Mouse (Mus musculus): ENCODE measurements around the gene Rcsd1. TPM values are rescaled to one million over a fixed set of nuclear protein-coding genes. Genes with fewer than 3 reads are reported as not detected.

Gene Rcsd1
- polyA plus RNA-seq, 1 experiment from 2014 or later: 19.6 TPM

DNA sequence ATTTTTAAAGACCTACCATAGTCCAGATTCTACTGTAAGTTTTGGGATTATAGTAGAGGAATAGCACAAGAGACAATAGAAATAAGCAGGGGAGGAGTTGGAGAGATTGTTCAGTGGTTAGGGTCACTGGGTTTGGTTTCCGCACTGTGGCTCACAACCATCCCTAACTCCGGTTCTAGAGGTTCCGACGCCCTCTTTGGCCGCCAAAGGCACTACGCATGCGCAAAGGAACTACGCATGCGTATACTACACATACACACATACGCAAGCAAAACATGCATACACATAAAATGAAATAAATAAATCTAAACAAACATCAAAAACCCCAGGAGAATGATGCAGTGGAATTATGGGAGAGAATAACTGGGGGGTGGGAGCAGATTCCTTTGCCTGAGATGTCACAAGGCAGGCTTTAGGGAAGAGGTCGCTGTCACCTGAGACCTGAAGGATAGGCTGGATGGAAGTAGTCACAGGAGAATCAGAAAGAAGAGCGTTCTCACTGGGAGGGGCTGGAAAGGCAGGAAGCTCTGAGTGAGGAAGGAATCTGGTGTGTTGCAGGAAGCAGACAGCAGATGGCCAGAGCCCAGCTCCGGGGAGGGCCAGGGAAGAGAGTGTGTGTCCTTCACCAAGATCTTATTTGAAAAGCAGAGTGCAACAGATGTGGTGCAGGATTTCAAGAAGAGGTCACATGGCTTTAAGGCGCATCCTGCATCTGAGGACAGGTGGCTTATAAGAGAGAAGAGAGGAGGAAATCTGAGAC is 56.3 kb downstream of the Rcsd1 start:
- no peak overlapping the region for H3K4me2 ChIP-seq (replicated peaks)
- 85% methylated on average over 14 of the region's 14 CpGs for WGBS
- H3K4me1 ChIP-seq: no peaks in the 10 kb centered on the region
- no peak for ATAC-seq (ENCODE audit: insufficient number of reproducible peaks, insufficient read depth, low FRiP score, low TSS enrichment)
- H3K9ac ChIP-seq: no peak overlapping the region
- peaks cover 4% of the 10 kb centered on the region; the same call in 1 of the 2 replicates for H3K36me3 ChIP-seq
- H3K27ac ChIP-seq: no peak overlapping the region
- no peaks in the 10 kb centered on the region for H3K27me3 ChIP-seq
- no peak overlapping the region for H3K4me3 ChIP-seq
- no peaks in the 10 kb centered on the region for H3K9me3 ChIP-seq

DNA sequence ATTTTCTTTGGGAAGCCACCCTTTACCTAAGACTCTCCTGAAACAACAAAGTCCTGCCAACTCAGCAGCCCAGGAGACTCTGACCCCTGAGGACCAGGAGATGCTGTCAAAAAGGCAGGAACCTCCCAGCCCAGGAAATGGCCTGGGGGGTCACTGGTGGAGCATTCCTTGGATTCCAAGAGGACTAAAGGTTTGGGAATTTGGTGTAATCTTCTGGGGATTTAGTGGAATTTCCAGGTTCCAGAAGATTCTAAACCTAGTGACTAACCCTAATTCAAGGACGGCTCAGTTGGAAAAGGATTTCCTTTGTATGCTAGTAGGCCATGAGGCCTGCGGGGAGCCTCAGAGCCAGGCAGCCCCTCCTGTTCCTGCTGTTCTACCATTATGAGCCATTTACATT is 57.0 kb downstream of the Rcsd1 start:
- Histone ChIP-seq H3K9me3 (no peaks in the 10 kb centered on the region), H3K4me2 (replicated peaks) (no peak overlapping the region), H3K27me3 (no peaks in the 10 kb centered on the region), H3K4me3 (no peak overlapping the region), H3K27ac (no peak overlapping the region), H3K36me3 (peaks cover 4% of the 10 kb centered on the region; the same call in 1 of the 2 replicates), H3K9ac (no peak overlapping the region), H3K4me1 (no peaks in the 10 kb centered on the region)
- 57% methylated on average over 2 of the region's 2 CpGs for WGBS
- no peak for ATAC-seq (ENCODE audit: insufficient number of reproducible peaks, insufficient read depth, low FRiP score, low TSS enrichment)

DNA sequence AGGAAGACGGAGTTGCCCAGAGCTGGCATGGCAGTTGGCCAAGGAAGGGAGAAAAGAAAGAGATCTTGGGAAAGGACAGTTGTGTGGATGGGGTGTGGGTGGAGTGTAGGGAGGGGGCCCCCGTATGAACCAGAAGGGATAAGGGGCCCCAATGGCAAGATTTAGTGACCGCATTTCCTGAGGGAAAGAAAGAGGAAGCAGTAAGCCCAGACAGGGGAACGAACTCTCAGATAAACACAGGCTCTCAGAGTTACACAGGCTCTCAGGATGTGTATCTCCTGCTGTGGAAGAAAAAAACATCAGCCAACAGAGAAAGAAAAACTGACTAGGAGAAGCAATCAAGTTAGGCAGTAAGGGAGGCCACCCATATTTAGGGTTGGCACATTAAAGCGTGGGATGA is 58.4 kb downstream of the Rcsd1 start:
- H3K4me1 ChIP-seq: no peaks in the 10 kb centered on the region
- H3K9me3 ChIP-seq: no peaks in the 10 kb centered on the region
- no peak overlapping the region for H3K9ac ChIP-seq
- WGBS: 70% methylated on average over 5 of the region's 5 CpGs
- H3K27me3 ChIP-seq: no peaks in the 10 kb centered on the region
- H3K4me3 ChIP-seq: no peak overlapping the region
- no peak overlapping the region for H3K27ac ChIP-seq
- no peak for ATAC-seq (ENCODE audit: insufficient number of reproducible peaks, insufficient read depth, low FRiP score, low TSS enrichment)
- no peaks in the 10 kb centered on the region for H3K36me3 ChIP-seq
- no peak overlapping the region for H3K4me2 ChIP-seq (replicated peaks)

DNA sequence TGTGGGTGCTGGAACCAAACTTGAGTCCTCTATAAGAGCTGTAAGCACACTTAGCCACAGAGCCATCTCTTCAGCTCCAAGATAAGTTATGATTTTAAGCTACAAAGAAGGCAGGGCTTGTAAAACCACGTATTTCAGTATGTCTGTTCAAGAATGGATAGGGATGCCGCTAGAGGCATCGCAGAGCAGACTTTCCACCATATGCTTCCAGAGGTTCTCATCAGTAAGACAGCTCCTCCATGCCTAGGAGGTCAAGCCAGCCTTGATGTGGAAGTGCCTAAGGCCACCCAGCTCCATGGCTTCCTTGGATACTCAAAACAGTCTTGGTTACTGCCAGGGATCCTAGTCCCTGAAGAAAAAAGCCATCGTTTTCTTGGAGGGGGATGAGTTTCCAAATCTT is 64.5 kb downstream of the Rcsd1 start:
- no peak overlapping the region for H3K9ac ChIP-seq
- H3K4me2 ChIP-seq (replicated peaks): no peak overlapping the region
- ATAC-seq (ENCODE audit: insufficient number of reproducible peaks, insufficient read depth, low FRiP score, low TSS enrichment): no peak
- 75% methylated on average over 4 of the region's 4 CpGs for WGBS
- no peaks in the 10 kb centered on the region for H3K36me3 ChIP-seq
- H3K27ac ChIP-seq: no peak overlapping the region
- H3K4me3 ChIP-seq: no peak overlapping the region
- H3K4me1 ChIP-seq: no peaks in the 10 kb centered on the region
- H3K9me3 ChIP-seq: no peaks in the 10 kb centered on the region
- H3K27me3 ChIP-seq: no peaks in the 10 kb centered on the region

DNA sequence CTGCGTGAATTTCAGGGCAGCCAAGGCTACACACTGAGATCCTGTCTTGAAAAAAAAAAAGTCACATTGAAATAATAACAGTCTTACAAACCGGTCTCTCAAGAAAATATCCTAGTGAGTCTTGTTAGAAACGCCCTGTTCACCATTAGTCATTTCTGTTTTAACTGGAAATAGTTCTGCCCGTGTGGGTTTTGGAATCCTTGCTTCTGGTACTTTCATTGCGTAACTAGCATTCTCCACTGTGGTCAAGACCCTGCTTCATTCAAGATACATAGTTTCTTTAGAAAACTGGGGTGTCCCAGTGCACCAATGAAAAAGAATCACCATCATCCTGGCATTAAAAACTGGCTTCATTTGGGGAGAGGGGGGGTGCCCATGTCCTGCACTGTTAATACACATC is 65.8 kb downstream of the Rcsd1 start:
- Histone ChIP-seq H3K4me3 (no peak overlapping the region), H3K4me2 (replicated peaks) (no peak overlapping the region), H3K36me3 (no peaks in the 10 kb centered on the region), H3K27ac (no peak overlapping the region), H3K27me3 (no peaks in the 10 kb centered on the region), H3K9me3 (no peaks in the 10 kb centered on the region), H3K9ac (no peak overlapping the region), H3K4me1 (no peaks in the 10 kb centered on the region)
- ATAC-seq (ENCODE audit: insufficient number of reproducible peaks, insufficient read depth, low FRiP score, low TSS enrichment): no peak
- WGBS: 72% methylated on average over 5 of the region's 5 CpGs

DNA sequence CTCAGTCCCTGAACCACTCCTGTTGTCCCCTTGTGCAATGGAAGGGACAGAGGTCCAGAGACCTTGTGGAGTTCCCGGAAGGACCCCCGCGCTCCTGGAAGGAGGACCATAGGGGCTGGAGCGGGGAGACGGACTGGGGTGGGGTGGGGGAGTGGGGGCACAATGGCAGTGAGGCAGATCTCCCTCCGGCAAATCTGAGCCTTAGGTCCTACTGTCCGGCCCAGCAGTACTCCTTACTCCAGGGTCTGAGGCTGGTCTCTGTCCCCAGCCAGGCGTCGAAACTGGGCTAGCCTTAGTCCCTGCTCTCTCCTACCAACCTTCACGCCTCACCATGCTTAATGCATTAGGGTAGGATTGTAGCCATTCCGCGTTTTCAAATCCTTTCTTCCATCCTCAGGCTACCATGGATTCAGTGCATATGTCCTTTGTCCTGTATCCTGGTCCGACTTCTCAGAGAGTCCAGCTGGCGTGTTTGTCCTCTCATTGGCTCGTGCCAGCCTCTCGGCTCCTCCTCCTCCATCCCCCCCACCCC is 66.7 kb downstream of the Rcsd1 start:
- WGBS: 0% methylated on average over 15 of the region's 16 CpGs
- ATAC-seq (ENCODE audit: insufficient number of reproducible peaks, insufficient read depth, low FRiP score, low TSS enrichment): peak; percentile 73
- H3K4me1 ChIP-seq: no peaks in the 10 kb centered on the region
- H3K9ac ChIP-seq: peak overlapping the region; percentile 83
- H3K36me3 ChIP-seq: no peaks in the 10 kb centered on the region
- H3K9me3 ChIP-seq: no peaks in the 10 kb centered on the region
- peak overlapping the region; percentile 79 for H3K4me3 ChIP-seq
- H3K27me3 ChIP-seq: no peaks in the 10 kb centered on the region
- H3K4me2 ChIP-seq (replicated peaks): peak overlapping the region; percentile 61
- H3K27ac ChIP-seq: peak overlapping the region; percentile 95

DNA sequence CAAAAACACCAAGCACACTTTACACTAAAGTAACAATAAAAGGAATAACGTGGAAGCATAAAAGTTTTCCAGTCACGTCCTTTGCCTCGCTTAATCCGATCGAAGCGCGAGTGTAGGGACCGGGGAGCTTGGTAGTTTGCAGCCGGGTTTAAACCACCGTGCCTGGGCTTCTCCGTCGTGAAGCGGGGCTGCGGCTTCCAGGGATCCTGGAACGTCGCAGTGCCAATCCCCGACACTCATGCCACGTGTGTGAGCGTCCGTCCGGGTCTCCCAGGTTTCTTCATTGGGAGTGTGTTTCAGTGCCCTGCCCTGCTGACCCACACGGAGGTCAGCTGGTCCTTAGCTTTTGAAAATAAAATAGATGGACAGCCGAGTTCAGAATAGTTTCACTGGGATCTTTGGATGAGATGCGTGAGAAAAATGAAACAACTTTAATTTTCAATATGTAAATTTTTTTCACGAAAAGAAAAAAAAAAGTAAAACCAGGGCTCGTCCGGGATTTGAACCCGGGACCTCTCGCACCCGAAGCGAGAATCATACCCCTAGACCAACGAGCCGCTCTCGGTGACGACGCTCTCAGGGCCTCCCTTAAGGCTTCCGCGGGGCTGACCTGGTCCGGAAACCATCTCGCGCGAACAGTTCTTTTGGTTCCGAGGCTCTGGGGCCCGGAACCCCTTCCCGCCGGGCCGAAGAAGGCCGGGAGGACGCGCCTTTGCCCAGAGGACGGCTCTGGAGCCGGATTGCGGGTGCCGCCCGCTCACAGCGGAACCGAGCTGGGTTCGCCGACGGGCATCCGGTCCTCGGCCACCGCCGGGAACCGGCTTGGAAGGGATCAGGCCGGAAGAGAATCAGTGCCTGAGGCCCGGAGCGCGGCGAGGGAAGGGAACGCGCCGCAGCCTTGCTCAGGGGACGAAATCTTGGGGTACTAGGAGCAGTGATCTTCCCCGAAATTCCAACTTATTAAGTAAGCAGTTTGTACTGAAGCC is 67.5 kb downstream of the Rcsd1 start:
- peak overlapping the region; percentile 79 for H3K4me3 ChIP-seq
- peak overlapping the region; percentile 95 for H3K27ac ChIP-seq
- H3K4me1 ChIP-seq: no peaks in the 10 kb centered on the region
- H3K9me3 ChIP-seq: no peaks in the 10 kb centered on the region
- H3K9ac ChIP-seq: peak overlapping the region; percentile 83
- peak overlapping the region; percentile 61 for H3K4me2 ChIP-seq (replicated peaks)
- WGBS: under 1% methylated on average over 75 of the region's 75 CpGs
- ATAC-seq (ENCODE audit: insufficient number of reproducible peaks, insufficient read depth, low FRiP score, low TSS enrichment): peak; percentile 53
- no peaks in the 10 kb centered on the region for H3K36me3 ChIP-seq
- no peaks in the 10 kb centered on the region for H3K27me3 ChIP-seq

DNA sequence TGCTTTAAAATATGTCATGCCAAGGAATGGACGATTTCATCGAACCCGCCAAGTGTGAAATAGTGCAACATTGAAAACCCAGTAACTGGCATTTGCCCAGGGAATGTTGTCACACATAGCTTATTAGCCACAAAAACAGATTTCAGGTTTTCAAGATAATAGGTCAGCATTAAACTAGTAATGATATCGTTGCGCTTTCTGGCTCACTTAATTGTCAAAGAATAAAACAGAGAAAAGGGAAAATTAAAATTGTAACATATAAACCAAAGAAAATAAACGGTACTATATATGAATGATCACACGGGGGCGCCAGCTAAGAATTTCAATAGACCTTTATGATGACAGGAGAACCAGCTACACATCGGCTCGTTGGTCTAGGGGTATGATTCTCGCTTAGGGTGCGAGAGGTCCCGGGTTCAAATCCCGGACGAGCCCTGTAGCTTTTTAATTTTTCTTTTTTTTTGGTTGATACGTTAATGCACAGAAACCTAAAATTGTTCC is 68.2 kb downstream of the Rcsd1 start:
- Histone ChIP-seq H3K4me3 (peak overlapping the region; percentile 79), H3K27me3 (no peaks in the 10 kb centered on the region), H3K36me3 (no peaks in the 10 kb centered on the region), H3K4me1 (no peaks in the 10 kb centered on the region), H3K9me3 (no peaks in the 10 kb centered on the region), H3K4me2 (replicated peaks) (peak overlapping the region; percentile 61), H3K27ac (no peak overlapping the region), H3K9ac (no peak overlapping the region)
- 0 out of 2 replicates have a peak, but pooled peaks have one; percentile 36 for ATAC-seq (ENCODE audit: insufficient number of reproducible peaks, insufficient read depth, low FRiP score, low TSS enrichment)
- 7% methylated on average over 16 of the region's 16 CpGs for WGBS

DNA sequence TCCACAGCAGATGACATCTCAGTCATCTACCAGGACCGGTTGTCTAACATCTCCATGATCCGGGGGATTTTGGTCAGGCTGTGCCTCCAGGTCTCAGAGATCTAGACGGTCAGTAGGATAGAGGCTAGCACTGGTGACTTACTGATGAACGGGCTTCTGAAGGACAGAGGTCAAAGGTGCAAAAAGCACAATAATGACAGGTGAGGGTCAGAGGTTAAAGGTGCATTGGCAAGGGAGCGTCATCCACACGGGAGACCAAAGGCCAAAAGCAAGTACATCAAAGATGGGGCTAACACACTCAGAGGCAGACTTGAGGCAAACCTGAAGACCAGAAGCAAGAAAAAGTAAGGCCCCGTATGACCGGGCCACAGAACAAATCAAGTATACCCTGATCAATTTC is 73.3 kb downstream of the Rcsd1 start:
- no peak overlapping the region for H3K27ac ChIP-seq
- 62% methylated on average over 8 of the region's 8 CpGs for WGBS
- ATAC-seq (ENCODE audit: insufficient number of reproducible peaks, insufficient read depth, low FRiP score, low TSS enrichment): no peak
- H3K9me3 ChIP-seq: no peaks in the 10 kb centered on the region
- peaks cover 21% of the 10 kb centered on the region for H3K4me1 ChIP-seq
- no peaks in the 10 kb centered on the region for H3K27me3 ChIP-seq
- H3K4me3 ChIP-seq: no peak overlapping the region
- no peak overlapping the region for H3K4me2 ChIP-seq (replicated peaks)
- no peak overlapping the region for H3K9ac ChIP-seq
- H3K36me3 ChIP-seq: no peaks in the 10 kb centered on the region

DNA sequence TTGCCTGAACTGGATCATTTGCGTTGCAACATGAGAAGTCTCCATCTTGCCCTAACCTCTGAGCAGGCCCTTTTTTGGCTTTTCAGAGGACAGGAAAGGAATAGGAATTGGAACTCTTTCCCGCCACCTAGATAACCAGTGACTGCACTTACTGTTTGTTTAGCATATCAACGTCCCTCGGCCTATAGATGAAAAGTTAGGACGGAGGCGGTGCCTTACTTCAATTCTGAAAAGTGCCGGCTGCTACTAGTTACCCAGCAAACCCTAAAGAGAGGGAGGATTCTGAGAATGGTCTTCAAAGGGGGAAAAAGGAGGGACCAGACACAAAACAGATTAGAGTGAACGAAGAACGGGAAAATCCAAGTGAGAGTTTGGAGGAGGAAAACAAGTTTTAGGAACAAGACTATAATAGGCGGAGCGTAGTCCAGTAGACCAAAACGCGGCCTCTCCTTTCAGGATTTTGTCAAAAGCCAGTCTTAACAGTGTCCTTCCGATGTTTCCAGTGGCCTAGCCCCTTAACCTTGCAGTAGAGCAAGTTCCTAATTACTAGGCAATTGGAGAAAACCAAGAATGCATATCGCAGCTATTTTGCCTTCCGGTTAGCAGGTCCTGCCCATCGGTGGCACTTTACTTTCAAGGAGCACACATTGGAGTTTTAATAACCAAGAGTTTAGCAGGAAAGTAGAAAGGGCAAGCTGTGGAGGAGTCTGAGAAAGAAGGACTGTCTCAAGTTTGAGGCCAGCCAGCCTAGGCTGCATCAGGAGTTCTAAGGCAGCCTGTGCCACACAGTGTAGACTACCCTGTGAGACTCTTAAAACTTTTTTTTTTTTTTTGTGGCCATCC is 74.3 kb downstream of the Rcsd1 start:
- Histone ChIP-seq H3K4me1 (peaks cover 24% of the 10 kb centered on the region), H3K36me3 (no peaks in the 10 kb centered on the region), H3K9ac (0 out of 2 replicates have a peak overlapping the region, but pooled peaks have one; percentile 11), H3K4me2 (replicated peaks) (peak overlapping the region; percentile 68), H3K27ac (peak overlapping the region; percentile 88), H3K4me3 (peak overlapping the region; percentile 61), H3K9me3 (no peaks in the 10 kb centered on the region), H3K27me3 (no peaks in the 10 kb centered on the region)
- ATAC-seq (ENCODE audit: insufficient number of reproducible peaks, insufficient read depth, low FRiP score, low TSS enrichment): no peak
- 23% methylated on average over 17 of the region's 17 CpGs for WGBS

All from embryonic facial prominence, embryonic 12.5 days (tissue).